Mouse (Mus musculus) kidney, adult 9 months (tissue): Measurements from ENCODE around the gene Dgkg.

Source experiments
- DNase-seq: peaks from one replicate; pipeline ENCODE4 v3.0.0; 2022

Dgkg gene

DNA sequence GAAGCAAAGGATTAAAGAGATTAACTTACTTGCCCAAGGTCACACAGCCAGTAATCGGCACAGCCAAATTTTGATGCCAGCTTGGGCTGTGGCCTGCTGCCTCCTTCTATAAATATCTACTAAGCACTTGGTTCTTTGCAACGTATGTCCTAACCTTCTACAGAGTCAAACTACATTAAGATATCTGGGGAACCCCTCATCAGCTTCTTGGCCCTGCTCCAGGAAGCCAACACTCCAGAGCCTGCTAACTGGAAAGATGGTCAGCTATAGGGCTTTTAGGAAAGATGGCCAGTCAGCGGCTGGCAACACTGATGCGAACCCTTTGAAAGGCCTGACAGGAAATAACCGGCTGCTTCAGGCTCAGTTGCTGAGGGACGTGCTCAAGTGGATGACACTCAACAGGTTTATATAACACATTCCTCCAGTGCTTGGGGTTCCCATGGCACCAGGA, 114.3 kb downstream of the Dgkg start:
- DNase-seq: no peak

DNA sequence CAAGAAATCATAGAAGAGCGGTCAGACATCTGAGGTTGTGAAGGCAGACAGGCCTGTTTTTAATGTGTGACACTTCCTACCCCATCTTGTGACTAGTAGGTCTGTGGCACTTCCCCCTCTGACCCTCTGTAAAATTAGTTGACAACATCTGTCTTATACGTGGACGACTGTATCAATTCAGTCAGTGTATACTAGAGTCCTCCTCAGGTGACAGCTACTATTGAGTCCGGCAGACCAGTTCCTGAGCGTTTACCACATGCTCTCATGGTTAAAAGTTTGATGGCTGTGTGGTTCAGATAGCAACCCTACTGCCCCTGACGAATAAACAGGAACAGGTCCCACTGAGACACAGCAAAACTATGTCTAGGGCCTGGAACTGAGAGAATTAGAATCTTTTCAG, 117.7 kb downstream of the Dgkg start:
- DNase-seq: no peak

DNA sequence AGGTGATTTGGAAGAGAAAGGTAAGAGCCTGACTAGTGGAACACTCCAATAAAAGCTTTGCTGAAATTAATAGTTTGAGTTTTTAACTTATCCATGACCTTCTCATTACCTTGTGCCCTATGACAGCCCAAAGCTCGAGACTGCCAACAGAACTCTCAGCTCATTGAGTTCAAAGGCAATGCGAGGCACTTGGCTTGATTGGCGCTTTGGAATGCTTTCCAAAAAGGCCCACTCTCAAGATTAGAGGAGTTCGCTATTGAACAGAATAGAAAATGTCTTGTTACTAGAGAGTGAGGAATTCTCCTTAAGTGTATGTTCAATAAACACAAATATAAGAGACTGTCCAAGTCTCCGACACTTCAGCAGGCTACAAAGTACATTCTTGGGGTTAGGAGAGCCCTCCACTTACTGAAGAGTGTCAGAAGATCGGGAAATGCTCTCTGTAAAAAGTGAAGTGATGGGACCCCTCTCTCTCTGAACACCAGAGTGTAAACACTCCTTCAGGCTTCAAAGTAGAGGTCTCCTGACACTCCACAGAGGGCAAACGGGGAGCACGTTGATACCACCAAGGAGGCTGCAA, 120.3 kb downstream of the Dgkg start:
- no peak for DNase-seq

DNA sequence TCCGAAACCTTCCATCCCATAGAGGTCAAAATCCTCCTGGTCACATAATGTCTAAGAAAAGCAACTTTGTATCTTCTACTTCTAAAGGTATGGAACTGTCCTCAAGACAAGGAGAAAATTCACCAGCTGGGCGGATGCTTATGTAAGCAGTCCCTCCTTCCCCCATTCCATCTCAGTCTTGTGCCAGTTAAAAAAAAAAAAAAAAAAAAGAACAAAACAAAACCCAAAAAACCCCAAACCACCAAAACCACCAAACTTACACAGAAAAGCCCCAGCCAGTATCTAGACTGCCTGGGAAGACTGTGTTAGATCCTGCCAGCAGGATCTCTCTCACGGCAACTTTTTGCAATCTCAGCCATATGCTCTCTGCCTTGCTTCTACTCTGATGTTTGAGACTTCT, 123.9 kb downstream of the Dgkg start:
- DNase-seq: no peak

DNA sequence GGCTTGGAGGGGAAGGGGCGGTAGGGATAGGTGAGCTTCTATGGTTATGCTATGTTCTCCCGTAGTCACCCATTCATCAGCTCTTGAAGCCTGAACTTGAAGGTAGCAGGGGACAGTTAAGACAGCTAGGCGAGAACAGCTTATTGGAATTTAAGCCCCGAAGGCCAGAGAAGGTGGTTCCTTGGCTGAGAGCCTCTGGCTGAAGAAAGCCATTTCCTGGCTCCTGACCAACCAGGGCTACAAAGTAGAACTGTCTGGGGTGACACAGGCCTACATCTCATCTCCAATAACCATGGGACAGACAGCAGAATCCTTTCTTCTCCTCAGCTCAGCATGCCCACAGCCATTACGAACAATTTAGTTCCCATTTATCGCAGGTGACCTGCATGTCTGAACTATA, 125.2 kb downstream of the Dgkg start:
- peak; percentile 58 for DNase-seq

DNA sequence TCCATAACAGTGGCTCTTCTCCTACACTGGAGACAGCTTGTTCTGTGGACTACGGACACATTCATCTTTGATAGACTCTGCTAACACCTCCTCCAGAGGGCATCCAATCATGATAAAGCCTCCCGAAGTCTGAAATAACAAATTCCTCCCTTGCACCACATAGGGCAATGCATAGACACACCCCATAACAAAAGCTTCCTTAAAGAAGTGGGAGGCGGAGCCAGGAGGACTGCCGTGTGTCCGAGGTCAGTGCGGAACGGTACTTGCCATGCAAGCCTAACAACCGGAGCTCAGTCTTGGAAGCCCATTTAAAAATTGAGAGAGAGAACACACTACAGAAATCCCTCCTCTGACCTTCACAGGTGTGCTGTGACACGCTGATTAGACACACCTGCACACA, 126.0 kb downstream of the Dgkg start:
- no peak for DNase-seq

DNA sequence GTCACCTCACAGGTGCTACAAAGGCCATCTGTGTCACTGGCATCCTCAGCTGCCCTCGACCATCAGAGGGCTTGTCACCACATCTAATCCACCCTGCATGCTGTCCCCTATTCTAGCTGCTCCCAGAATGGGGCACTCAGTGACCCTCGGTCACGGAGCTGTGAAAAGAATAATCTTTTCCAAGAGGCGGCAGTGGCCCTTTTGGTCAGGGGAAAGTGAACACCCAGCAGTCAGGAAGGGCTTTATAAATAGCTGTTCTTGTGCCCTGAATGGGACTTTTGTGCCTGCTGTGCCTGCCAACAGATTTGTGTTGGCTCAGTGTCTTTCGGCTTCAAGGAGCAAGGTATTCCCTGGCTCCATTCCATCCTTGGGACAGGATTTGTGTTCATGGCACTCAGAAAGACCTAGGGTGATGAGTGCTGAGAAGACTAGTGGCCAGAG, 129.5 kb downstream of the Dgkg start:
- DNase-seq: peak; percentile 65

DNA sequence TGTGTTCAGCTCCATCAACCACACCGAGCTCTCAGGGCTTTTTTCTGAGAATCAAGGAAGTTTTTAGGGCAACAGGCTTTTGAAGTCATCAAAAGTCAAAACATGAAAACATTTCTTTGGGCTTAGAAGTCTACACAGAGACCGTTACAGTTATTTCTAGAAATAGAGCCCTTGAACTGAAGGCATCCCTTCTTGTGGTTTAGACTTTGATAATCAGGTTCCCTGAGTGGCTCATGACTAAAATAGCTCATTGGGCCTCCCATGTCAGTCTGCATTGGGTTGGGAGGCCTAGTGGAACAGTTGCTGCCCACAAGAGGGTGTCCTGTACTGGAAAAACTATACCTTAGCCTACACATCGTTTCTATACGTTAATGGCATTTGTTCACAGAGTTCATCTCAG, 130.6 kb downstream of the Dgkg start:
- no peak for DNase-seq

DNA sequence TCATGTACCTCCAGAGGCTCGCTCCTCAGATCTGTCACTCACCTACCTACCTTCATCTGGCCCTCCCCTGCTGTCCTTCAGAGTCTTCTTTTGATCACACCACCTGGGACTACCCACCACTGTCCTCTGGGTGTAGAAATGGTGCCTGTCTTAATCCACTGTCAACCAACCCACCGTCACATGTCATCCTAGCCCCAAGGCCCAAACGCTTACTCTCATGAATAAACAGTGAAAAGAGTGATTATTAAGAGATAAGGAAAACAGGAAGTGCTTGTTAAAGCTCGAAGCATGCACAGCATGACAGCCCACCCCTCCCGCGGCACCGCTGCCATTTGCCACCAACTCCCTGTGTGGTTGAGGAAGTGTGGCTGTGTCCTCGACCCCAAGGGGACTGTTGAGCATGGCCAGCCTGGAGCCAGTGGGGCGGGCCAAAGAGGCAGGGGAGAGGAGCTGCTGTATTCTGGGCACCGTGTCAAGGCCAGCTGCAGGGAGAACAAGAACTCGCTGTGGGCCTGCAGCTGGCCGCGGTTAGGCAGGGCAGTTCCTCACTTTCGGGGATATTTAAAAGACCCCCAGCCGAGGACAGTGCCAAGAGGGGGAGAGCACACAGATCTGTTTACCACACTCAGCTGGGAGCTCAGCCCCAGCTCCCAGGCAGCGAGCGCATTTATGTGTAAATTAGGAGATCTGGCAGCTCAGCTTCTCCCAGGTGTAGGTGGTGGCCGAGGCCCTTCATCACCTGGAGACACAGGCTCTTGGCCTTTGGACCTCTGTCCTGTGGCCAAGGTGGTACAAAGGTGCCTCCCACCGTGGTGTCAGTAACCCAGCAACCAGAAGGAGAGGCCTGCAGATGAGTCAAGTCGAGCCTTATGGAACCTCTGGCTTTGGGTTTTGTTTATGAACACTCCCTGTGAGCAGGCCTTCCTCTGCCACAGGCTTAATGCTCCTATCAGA, 139.3 kb downstream of the Dgkg start:
- peak; percentile 64 for DNase-seq

DNA sequence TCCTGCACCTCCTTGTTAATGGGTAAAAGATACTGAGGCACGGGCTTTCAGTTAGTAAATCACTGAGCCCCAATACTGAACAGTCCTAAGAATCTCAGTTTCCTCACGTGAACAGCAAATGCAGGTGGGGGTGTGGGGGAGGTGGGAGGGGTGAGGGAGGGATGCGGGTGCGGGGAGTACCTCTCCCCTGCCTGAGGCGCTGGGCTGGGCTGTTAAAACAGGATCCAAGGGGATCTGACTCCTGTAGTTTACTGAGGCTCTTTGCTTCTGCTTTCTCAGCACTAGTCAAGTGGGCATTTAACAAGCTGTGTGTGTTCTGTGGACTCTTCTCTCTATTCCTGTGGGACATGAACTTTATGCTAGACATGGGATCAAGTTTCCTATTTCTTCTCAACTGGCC, 141.5 kb downstream of the Dgkg start:
- DNase-seq: no peak

DNA sequence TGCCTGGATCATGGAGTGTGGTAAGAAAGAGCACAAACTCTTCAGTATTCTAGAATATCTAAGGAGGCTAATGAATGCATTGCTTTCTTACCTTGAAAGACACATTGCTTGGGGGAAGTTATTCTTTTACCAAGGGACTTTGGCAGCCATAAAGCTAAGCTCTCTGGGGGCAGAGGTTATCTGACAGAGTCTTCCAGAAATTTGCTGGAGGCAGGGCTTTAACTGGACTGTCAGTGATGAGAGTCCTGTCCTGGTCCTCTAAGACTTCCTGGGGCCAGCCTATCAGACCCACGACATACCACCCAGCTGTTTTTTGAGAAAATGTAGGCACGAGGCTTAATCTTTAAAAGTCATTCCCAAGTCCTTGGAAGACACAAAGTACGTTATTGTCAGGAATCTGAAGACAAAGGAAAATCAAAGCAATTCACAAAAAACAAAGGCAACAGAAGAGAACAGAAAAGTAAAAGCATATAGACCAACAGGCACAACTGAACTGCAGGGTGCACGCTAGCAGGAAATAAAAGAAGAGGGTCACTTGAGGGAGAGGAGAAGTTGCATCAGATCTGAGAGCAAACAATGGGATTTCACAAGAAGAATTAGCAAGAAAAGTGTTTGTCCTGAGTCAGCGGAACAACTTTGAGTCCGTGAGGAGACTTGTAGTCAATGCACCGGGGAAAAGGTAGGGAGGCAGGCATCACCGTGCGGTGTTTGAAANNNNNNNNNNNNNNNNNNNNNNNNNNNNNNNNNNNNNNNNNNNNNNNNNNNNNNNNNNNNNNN, 146.0 kb downstream of the Dgkg start:
- peak; percentile 44 for DNase-seq

DNA sequence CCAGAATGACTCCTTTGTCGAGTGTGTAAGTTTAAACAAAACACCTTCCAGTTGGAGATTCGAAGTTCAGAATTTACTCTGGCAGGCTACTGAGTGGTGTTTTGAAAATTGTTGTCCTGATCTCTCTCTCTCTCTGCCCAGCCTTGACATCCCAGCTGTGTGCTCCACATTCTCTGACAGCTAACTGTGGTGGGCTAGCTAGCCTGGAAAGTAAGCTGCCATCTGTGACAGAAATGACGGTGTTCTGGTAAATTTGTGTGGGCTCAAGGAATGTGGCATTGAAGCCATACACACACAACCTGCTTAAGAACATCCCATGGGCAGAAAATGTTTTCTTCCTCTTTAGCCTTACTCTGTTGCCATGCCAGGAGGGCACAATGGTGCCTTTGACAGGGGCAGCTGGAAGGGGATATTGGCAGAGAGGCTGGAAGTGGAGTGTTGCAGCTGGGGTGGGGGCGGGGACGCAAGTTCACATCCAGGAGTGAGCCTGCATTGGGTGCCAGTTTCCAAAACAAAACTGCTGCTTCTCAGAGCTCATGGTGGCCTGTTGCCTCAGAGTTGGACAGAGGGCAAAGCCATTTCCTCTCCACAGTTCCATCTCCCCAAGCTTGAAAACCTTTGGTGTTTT, 148.0 kb downstream of the Dgkg start:
- no peak for DNase-seq

DNA sequence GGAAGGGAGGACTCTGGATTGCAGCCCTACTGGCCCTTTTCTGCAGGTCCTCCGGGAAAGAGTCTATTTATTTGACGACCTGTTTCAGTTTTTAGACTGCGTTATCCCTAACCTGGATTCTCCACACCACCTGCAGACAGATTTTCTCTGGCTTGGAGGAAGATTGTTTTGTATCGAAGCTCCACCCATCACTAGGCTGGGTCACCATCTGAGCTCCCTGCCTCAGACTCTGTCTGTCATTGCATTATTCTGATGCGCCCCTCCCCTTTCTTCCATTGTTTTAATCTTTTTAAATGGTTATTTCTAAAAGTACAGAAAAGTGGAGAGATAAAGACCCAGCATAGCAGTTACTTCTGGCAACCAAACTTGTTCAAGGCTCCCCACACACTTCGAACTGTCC, 151.4 kb downstream of the Dgkg start:
- DNase-seq: no peak

DNA sequence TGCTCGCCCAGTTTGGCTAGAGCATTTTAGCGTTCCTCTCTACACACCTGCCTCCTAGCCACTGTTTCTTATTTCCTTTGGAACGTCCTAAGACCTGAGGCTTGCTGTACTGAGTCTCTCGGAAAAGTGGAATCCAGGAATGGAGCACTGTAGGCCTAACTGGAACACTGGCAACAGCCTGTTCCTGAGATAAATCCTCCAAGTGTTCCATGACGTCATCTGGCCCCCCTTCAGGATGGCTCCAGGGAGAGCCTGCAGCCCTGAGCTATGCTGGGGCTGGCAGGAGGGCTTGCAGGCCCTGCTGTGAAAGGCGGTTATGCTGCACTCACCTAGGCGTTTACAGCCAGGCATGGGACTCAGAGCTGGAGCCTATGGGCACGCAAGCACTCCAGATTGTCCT, 152.2 kb downstream of the Dgkg start:
- DNase-seq: peak; percentile 14

DNA sequence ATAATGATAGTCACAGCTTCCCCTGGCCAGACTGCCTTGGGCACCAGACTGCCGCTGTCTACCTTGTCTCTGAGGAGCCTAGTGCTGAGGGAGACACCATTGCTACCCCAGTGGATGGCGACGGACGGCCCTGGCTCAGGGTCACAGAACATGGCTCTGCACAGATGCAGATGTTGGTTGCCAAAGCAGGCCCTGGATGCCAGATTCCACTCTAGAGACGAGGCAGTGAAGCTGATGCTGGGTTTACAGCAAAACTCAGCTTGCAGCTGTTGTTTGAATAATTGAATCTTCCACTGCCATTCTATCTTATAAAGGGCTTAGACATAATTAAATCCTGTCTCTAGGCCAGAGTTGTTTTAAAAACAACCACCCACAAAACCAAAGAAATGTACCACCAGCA, 153.0 kb downstream of the Dgkg start:
- no peak for DNase-seq

DNA sequence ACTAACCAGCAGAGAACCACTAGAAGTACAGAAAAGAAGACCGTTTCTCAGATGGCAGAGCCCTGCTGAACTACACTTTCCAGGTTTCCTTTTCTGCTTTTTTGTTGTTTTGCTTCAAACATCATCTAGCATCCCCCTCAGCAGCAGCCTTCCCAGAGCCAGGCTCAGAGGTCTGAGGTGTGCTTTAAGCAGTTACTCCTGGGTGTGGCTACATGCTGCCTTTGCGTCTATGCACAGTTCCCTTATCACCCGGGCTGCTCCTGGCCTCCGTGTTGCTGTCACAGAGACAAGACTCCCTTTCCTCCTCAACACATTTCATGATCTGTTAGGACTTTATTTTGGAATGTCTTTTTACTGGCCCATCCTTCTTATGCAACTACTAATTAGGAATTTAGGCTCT, 153.6 kb downstream of the Dgkg start:
- DNase-seq: no peak

DNA sequence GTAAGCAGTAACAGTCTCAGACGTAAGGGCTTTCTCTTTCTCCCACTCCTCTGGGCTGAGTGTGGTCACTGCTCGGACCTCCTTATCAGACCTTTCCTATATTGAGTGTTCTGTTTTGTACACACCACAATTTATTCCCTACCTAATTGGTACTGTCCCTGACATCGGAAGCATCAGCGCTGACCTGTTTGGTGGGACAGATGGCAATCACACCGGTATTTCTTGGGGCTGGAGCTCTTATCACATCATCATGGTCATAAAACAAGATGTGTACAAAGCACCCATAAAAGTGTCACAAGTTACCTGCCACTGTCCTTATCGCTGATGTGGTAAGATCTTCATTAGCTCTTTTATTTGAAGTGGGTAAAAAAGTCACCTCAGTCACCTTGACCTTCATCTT, 155.2 kb downstream of the Dgkg start:
- no peak for DNase-seq

DNA sequence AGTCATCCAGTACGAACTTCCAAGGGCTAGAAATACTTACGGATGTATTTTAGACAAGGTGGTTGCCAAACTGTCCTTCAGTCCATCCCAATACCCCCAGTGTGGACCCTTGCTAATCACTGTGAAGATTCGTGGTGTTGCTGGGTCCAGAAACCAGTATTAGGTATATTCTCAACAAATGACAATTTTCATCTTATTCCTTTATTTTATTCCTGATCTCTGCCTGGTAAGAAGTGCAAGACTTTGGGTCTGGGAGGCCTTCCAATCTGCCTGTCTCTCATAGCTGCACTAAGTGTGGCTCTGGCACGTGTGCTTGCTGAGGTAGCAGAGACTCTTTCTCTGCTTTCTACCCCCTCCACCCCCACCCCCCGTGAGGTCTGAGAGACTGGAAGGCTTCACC, 156.5 kb downstream of the Dgkg start:
- DNase-seq: no peak

DNA sequence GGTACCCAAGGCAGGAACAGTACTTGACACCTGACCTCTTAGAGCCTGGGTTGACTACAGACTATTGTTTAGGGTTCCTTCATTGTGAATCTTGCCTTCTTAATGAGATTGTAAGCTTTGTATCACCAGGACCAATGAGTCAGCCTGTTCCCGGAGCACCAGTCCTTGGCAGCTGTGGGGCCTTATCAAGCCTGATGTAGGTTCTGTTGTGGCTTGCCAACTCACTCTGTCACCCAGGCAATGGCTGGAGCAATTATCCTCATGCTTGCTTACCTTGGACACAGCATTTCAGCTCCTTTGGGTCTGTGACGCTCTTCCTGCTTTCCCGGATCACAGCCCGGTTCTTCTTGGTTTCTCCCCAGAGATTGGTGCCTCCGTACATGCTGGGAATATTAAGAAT, 157.1 kb downstream of the Dgkg start:
- DNase-seq: no peak

DNA sequence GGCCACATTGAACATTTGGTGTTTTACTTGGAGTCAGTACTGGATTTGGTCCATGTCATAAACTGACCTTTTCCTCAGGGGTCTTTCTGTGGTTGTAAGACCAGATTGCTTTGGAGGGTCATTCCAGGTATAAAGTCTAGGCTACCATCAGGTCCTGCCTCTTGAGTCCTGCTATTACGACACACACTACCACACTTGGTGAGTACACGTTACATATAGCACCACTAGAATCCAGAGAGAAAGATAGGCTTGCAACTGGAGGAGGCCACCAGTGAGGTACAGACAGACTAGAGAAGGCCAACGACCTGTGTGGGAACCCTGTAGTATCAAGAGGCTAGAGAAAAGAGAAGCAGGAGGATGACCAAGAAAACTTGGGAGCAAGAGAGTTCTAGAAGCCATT, 157.6 kb downstream of the Dgkg start:
- DNase-seq: no peak

DNA sequence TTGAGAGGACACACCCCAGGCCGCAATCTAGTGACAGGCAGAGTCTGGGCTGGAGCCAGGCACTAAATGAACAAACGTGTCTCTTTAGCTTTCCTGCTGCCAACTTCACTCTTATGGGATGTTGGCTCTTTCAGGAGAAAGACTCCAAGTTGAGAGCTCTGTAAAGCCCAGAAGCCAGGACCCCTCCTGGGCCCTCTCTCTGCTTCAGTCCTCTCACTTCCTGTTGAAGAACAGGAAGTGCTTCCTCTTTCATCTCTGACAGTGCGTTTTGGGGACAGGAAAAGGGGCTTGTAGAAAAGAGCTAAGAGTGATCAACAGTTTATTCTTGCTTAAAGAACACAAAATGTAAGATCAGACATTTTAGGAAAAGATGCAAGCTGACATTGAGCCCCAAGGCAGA, 159.0 kb downstream of the Dgkg start:
- no peak for DNase-seq

DNA sequence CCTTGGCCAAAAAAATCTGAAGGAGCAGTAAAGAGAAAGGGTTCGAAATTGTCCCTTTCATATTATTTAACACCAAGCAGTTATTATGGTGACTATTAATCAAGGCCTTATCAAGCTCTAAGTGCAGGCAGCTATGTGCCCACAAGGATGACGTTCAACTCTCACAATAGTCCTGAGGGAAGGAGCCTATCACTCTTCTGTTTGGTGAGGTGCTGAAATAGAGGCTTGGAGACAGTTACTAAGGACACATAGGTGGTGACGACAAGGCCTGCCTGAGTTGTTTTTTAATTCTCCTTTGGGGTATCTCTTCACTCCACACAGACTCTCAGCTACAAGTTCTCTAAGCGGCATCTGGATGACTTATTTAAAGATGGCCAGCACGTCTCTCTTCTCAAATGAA, 161.8 kb downstream of the Dgkg start:
- no peak for DNase-seq

DNA sequence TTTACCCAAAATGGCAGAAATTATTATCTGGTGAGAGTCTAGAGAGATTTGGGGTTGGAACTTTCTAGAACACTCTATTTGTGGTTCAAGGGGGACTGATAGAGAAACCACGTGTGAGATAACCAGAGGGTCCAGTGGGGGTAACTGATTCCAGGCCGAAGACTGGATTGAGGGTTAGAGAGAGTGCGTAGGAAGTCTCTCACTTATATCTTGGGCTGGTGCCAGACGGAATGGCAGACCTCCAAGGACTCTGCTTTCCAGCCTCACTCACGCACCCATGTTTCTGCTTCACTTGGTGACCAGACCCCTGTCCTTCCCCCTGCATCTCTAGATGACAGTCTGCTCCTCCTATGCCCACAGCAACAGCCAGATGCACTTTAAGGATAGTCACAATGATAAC, 162.2 kb downstream of the Dgkg start:
- no peak for DNase-seq
